Mouse (Mus musculus) thymus, postnatal 0 days (tissue): ENCODE measurements around the gene Pim3. TPM values are rescaled to one million over a fixed set of nuclear protein-coding genes. Genes with fewer than 3 reads are reported as not detected.

Experiments
- DNase-seq: peaks from one replicate; pipeline ENCODE4 v3.0.0-alpha.2; 2015; ENCODE audit warnings: low spot score
- polyA plus RNA-seq: library from polyadenylated mRNA; unstranded; fragments of >200 nt; fragmentation: Nextera tagmentation; extraction: Ambion mirVana; gene quantifications from 2 replicates; pipeline ENCODE4 v1.2.1, GENCODE M21; 2015

Gene Pim3
- polyA plus RNA-seq, 1 experiment from 2014 or later: 40.2 TPM

GRCm38 (mm10) chr15:88857361-88857760, 4.6 kb upstream of the Pim3 start:
- DNase-seq: no peak

GRCm38 (mm10) chr15:88858141-88858541, 3.8 kb upstream of the Pim3 start:
- no peak for DNase-seq

- no peak for DNase-seq
Measured at GRCm38 (mm10) chr15:88858707-88859106, 3.3 kb upstream of the Pim3 start.

GRCm38 (mm10) chr15:88859206-88859970, 2.6 kb upstream of the Pim3 start:
- DNase-seq: no peak

GRCm38 (mm10) chr15:88860781-88861180, 1.2 kb upstream of the Pim3 start:
- DNase-seq: no peak

GRCm38 (mm10) chr15:88862881-88863694, 1.1 kb downstream of the Pim3 start:
- peak; percentile 48 for DNase-seq

- DNase-seq: peak; percentile 86
Measured at GRCm38 (mm10) chr15:88863695-88864231, 1.8 kb downstream of the Pim3 start.

GRCm38 (mm10) chr15:88864270-88865030, 2.5 kb downstream of the Pim3 start:
- no peak for DNase-seq

GRCm38 (mm10) chr15:88865061-88865460, 3.1 kb downstream of the Pim3 start:
- DNase-seq: no peak

- no peak for DNase-seq
Measured at GRCm38 (mm10) chr15:88865888-88866695, 4.1 kb downstream of the Pim3 start.

GRCm38 (mm10) chr15:88866934-88867356, 5.0 kb downstream of the Pim3 start:
- no peak for DNase-seq

GRCm38 (mm10) chr15:88867368-88868023, 5.5 kb downstream of the Pim3 start:
- no peak for DNase-seq

- DNase-seq: no peak
Measured at GRCm38 (mm10) chr15:88868024-88868742, 6.2 kb downstream of the Pim3 start.

- no peak for DNase-seq
Measured at GRCm38 (mm10) chr15:88870418-88871185, 8.6 kb downstream of the Pim3 start.

GRCm38 (mm10) chr15:88874061-88874460, 12.1 kb downstream of the Pim3 start:
- no peak for DNase-seq

GRCm38 (mm10) chr15:88874477-88874876, 12.5 kb downstream of the Pim3 start:
- no peak for DNase-seq

GRCm38 (mm10) chr15:88875625-88876081, 13.7 kb downstream of the Pim3 start:
- DNase-seq: no peak
